Mouse (Mus musculus) cerebellum, adult 9-11 months (tissue): ENCODE results near the gene Phf12.
A peak's percentile ranks its signal among the peaks of the same experiment; 100 is the strongest.

Experiments
- DNase-seq: peaks from one replicate; pipeline ENCODE4 v3.0.0; 2022

Gene Phf12

GRCm38 (mm10) chr11:77982441-77982905, at the start of gene Phf12:
TSS of gene Phf12 (plus strand) at chr11:77982754.
- DNase-seq: peak; percentile 100

- peak; percentile 86 for DNase-seq
Observed at GRCm38 (mm10) chr11:77934111-77934521, 48.4 kb upstream of the Phf12 start.

- DNase-seq: peak; percentile 83
Observed at GRCm38 (mm10) chr11:77934568-77935311, 47.8 kb upstream of the Phf12 start.

GRCm38 (mm10) chr11:77936846-77937245, 45.7 kb upstream of the Phf12 start:
- DNase-seq: peak; percentile 68

DNA sequence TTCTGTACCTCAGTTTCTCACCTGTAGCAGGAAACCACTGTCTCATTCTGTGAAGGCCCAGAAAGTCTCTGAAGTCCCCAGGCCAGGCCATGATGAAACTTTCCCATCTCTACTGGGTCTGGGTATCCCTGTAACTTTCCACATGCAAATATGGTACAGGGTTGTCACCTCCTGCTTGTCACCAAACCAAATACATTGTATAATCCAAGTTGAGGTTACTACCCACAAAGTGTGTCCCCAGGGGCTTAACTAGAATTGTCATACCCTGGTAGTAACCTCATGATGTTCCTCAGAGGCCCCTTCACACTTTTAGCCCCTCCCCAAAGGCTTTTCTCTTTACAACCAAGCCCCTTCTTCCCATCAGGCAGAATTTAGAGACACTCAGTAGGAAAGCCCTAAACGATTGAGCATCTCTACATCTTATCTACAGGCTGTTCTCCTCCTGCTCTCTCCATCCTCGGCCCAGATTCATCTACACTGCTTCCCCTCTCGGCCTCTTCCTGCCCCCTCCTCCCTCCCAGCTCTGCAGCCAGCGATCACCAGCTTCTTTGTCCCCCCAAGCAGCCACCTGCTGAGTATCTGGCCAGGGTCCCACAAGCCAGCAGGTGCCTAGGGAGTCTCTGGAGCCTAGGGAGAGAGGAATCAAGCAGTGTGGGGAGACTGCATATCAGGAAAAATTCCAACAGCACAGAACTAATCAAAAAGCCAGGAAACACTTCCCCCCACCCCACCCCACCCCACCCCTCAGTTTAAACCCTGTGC, 44.7 kb upstream of the Phf12 start:
- no peak for DNase-seq

DNA sequence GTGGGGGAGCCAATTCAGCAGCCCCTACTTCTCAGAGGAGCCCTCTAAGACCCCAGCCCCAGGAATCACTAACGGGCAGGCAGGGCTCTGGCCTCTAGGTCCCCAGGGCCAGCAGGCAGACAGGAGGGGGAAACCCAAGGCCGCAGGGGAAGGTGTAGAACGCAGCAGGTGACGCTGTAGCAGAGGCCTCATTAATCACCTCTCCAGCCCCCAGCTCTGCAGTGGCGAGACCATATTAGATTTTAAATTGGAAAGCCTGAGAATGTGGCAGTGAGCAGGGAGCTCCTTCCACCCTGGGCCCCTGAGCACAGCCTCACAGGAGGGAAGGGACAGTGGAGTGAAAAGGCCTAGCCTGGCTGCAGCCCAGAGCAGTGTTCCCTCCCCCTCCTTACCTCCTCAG, 40.3 kb upstream of the Phf12 start:
- no peak for DNase-seq

DNA sequence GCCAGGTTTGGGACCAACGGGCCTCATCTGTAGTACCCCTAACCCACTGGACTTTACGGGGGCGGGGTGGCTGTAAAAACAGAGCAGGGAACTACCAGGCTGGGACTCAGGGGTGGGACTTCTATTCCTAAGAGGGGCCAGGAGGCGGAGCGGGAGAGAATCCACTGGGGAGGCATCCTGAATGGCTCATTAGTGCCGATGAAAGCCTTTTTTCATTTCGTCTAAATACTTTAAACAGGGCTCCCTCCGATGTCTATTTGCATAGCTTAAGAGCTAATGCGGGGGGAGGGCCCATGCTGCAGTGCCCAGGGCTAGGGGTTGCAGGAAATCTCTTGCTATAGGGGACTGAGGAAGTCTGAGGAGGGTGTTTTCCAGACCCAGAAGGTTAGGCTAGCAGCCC, 34.7 kb upstream of the Phf12 start:
- no peak for DNase-seq

- no peak for DNase-seq
Observed at GRCm38 (mm10) chr11:77950125-77950685, 32.3 kb upstream of the Phf12 start.

DNA sequence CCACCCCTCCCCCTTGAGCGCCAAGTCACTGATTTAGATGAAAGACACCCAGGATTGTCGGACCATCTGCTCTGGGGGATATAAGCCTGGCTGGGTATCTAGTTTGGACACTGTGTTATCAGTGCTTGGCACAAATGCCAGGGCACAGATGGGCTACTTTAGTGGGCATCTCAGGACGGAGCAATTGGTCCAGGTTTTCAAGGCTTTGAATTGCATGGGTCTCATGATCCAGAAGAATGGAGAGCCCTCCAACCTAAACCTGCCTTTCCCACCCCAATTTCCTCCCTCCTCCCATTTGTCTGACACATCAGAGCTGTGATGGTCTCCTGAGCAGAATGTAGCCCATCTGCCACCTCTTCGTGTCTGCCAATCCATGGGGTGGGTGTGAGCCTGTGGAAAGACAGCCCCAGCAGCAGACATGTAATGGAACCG, 31.7 kb upstream of the Phf12 start:
- DNase-seq: peak; percentile 96

- no peak for DNase-seq
Observed at GRCm38 (mm10) chr11:77953671-77954070, 28.9 kb upstream of the Phf12 start.

GRCm38 (mm10) chr11:77956428-77956827, 26.1 kb upstream of the Phf12 start:
- DNase-seq: no peak

DNA sequence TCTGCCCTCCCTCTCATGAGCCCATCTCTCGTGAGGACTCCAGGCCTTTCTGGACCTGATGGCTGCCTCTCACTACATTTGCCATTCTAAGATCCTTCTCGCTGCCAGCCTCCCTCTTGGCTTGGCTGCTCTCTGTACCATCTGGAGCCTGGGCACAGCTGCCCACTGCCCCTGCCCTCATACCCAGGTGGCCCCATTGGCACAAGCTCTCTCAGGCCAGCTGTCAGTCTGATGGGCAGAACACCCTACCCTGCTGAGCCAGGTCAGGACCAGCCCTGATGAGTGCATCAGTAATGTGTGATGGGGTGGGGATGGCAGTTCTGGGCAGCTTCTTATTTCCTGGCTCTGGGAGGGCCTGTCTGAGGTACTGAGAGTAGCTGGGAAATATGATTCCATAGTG, 24.3 kb upstream of the Phf12 start:
- no peak for DNase-seq

GRCm38 (mm10) chr11:77958932-77959331, 23.6 kb upstream of the Phf12 start:
- DNase-seq: no peak

- DNase-seq: no peak
Observed at GRCm38 (mm10) chr11:77960199-77960598, 22.4 kb upstream of the Phf12 start.

- no peak for DNase-seq
Observed at GRCm38 (mm10) chr11:77960898-77961297, 21.7 kb upstream of the Phf12 start.

DNA sequence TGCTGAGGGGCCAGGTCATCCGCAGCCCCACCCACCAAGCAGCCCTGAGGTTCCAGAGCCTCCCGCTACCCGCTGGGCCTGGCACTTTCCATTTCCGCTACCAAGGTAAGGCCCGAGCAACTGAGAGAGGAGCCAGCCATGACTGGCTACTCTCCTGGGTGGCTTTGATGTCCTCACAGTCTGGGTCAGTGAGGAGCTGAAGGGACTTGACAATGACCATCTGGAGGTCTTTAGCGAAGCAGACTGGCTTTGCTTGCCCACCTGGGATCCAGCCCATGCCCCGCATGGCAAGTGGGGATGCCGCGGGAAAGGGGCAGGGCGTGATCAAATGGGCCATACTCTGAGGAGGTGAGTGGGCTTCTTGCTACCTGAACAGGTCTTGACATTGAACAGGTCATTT, 19.6 kb upstream of the Phf12 start:
- DNase-seq: peak; percentile 46

- no peak for DNase-seq
Observed at GRCm38 (mm10) chr11:77964415-77965095, 18.0 kb upstream of the Phf12 start.

GRCm38 (mm10) chr11:77965101-77966036, 17.2 kb upstream of the Phf12 start:
- peak; percentile 97 for DNase-seq

DNA sequence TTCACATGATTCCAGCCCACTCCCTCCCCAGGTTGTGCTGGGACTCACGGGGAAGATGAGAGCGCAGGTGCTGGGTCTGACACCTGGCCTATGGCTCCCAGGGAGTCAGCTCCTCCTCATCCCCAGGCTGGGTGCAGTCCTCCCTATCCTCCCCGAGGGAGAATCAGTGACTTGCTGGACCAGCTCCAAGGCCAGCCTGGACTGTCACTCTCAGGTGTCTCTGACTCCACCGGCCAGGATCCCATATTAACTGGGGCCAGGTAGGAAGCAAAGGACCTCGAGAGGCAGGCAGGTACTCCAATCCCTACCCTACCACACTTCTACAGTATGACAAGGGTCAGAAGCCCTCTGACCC, 16.5 kb upstream of the Phf12 start:
- no peak for DNase-seq

DNA sequence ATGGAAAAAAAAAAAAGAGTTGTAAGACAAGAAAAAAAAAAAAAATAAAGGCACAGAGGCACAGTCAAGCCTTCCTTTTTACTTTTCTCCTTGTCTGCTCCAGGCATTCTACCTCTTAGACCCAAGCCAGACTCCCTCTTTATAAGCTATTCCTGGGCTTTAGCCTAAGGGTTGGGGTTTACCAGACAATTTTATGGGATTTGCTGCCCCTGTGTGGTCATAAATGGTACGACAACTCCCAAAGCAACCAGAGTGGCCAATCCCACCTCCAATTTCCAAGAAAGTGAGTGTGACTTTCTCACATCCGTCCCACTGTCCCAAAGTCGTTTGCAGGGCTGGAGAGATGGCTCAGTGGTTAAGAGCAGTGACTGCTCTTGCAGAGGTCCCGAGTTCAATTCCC, 15.4 kb upstream of the Phf12 start:
- DNase-seq: peak; percentile 76

DNA sequence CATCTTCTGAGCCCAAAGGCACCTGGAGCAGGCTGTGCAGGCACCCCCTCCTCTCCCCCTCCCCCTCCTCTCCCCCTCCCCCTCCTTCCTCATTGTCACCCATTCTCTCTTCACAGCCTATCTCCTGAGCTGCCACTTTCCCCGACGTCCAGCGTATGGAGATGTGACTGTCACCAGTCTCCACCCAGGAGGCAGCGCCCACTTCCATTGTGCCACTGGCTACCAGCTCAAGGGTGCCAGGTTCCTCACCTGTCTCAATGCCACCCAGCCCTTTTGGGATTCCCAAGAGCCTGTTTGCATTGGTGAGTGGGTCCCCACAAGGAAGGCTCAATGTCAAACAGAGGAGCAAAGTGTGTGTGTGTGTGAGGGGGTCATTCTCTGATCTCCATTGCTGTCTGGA, 13.8 kb upstream of the Phf12 start:
- peak; percentile 51 for DNase-seq

DNA sequence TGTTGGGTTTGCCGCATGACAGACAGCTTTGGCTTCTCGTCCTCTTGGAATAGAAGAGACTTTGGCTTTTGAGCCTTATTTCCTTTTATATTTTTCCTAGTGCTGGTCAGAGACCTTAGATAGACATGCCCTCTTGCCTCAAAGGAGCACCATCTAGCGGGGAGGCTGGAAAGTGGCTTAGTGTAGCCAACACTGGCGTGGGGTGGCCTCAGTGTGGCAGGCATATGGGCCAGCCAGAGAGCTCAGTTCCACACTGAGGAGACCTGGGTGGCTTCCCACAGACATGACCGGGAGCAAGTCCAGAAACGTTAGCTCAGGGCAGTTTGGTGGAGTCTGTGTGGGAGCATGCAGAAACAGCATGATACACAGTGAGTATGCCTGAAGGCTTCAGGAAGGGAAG, 11.8 kb upstream of the Phf12 start:
- DNase-seq: peak; percentile 60
